Mouse (Mus musculus): Measurements from ENCODE around the gene Rere.
"Not testable (repeated sequence)": the region's sequence is repeated elsewhere in the genome, so short reads cannot be mapped to it uniquely, and the experiment has no call there.

The Rere gene

GRCm38 (mm10) chr4:150255181-150255580 is 26.3 kb upstream of the Rere start:
- DNase-seq, result no peak

GRCm38 (mm10) chr4:150257252-150258204 is 23.9 kb upstream of the Rere start:
- peak; percentile 79 for DNase-seq

- no peak for DNase-seq
These were observed 23.1 kb upstream of the Rere start for GRCm38 (mm10) chr4:150258388-150258787.

GRCm38 (mm10) chr4:150259577-150259976 is 21.9 kb upstream of the Rere start:
- DNase-seq, result no peak

- DNase-seq, result no peak
These were observed 21.3 kb upstream of the Rere start for GRCm38 (mm10) chr4:150260111-150260510.

- no peak for DNase-seq
These were observed 20.7 kb upstream of the Rere start for GRCm38 (mm10) chr4:150260745-150261144.

DNA sequence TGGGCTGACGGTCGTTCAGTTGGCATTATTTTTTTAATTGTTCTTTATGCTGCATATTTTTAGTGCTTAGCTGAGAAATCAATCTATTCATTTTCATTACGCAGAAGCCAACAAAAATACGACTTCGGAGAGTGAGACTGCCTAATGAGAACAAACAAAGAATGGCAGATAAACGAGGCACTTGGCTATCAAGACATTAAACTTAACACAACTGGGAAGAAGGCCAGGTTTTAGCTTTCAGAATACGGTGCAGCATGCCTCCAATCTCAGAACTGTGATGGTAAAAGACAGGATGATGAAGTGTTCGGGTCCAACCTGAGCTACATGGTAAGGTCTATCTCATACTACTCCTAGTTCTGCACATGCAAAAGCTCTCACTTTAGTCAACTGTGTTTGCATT is 19.1 kb upstream of the Rere start:
- DNase-seq, result no peak

DNA sequence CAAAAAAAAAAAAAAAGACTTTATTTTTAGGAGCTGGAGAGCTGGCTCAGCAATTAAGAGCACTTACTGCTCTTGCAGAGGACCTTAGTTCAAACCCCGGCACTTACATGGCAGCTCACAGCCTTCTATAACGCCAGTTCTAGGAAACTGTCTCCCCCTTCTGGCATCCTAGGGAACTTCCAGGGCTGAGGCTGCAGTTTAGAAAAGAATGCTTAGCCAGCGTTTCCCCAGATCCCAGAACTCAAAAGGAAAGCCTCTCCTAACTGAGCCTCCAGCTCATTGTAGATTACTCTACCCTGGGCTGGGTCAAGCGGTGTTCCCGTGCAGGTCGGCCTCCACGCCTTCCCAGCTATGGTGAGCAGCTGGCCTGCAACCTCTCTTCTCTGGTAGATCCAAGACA is 16.5 kb upstream of the Rere start:
- no peak for DNase-seq

- no peak for DNase-seq
These were observed 16.0 kb upstream of the Rere start for GRCm38 (mm10) chr4:150265471-150265870.

- DNase-seq, result no peak
These were observed 14.7 kb upstream of the Rere start for GRCm38 (mm10) chr4:150266655-150267223.

- DNase-seq, result no peak
These were observed 12.5 kb upstream of the Rere start for GRCm38 (mm10) chr4:150268674-150269653.

- no peak for DNase-seq
These were observed 11.8 kb upstream of the Rere start for GRCm38 (mm10) chr4:150269679-150270078.

- DNase-seq, result not testable (repeated sequence)
These were observed 10.7 kb upstream of the Rere start for GRCm38 (mm10) chr4:150270718-150271117.

DNA sequence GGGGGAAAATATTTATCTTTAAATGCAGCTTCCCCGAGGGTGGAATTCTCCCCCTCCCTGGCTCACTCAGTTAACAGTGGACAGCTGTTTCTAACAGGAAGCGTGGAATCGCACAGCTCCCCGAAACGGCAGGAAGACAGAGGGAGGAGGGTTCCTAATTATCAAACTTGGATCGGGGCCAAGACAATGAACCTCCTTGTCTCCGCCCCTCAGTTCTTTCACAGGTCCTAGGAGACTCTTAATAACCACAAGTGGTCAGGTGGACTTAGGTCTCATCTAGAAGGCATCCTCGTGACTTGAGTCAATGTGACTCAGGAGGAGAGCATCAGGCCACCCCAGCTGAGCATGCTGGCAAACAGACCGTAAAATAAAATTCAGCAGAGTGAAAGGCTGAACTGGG is 8.7 kb upstream of the Rere start:
- DNase-seq, result no peak

DNA sequence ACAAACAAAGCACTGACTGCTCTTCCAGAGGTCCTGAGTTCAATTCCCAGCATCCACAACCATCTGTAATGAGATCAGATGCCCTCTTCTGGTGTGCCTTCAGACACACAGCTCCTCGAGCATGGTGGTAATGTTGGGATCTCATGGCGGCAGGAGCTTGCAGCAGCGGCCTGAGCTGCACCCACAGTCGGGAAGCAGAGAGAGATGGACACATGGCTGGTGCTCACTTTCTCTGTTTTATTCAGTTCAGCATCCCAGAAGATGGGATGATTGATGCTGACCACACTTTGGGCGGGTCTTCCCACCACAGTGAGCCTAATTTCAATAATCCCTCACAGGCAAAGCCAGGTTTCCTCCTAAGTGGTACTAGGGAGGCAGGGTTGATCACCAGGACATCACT is 5.9 kb upstream of the Rere start:
- no peak for DNase-seq

DNA sequence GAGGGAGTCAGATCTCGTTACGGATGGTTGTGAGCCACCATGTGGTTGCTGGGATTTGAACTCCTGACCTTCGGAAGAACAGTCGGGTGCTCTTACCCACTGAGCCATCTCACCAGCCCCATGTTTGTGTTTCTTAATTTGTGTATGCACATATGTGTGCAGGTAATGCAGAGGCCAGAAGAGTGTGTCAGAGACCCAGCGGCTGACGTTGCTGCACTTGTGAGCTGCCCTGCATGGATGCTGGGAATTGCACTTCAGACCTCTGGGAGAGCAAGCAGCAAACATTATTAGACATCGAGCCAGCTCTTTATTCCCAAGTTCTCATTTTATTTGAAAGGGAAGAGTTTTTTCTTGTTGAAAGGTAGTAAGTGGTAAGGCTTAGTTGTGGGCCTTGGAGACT is 2.1 kb upstream of the Rere start:
- not testable (repeated sequence) for DNase-seq

DNA sequence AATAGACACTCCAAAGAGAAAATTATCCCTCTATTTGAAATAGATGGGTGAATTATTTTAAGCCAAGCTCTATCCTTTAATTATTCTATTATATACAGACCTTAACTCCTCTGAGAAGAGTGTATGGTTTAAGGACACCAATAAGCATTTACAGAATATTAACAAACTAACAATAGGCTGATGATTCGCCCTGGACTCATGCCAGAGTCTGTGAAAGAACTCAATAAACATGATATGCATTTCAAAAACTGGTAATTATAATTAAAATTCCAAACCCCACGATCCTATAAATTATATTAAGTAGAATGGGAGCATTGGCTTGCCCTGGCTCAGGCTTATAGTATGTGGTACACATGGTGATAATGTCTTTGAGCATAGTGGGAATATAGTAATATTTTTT is 1.4 kb upstream of the Rere start:
- no peak for DNase-seq

- no peak for DNase-seq
These were observed 987 bp upstream of the Rere start for GRCm38 (mm10) chr4:150280459-150280858.

- DNase-seq, result peak; percentile 43
These were observed 615 bp downstream of the Rere start for GRCm38 (mm10) chr4:150281891-150282630.

- DNase-seq, result no peak
These were observed 1.3 kb downstream of the Rere start for GRCm38 (mm10) chr4:150282631-150283334.

GRCm38 (mm10) chr4:150283335-150283638 is 1.8 kb downstream of the Rere start:
- DNase-seq, result no peak

- DNase-seq, result no peak
These were observed 2.5 kb downstream of the Rere start for GRCm38 (mm10) chr4:150283993-150284392.
